Mouse (Mus musculus): ENCODE results near the gene Phtf2. TPM values are rescaled to one million over a fixed set of nuclear protein-coding genes. Genes with fewer than 3 reads are reported as not detected.

Phtf2 gene
- polyA plus RNA-seq, 1 experiment from 2014 or later: 38.9 TPM

DNA sequence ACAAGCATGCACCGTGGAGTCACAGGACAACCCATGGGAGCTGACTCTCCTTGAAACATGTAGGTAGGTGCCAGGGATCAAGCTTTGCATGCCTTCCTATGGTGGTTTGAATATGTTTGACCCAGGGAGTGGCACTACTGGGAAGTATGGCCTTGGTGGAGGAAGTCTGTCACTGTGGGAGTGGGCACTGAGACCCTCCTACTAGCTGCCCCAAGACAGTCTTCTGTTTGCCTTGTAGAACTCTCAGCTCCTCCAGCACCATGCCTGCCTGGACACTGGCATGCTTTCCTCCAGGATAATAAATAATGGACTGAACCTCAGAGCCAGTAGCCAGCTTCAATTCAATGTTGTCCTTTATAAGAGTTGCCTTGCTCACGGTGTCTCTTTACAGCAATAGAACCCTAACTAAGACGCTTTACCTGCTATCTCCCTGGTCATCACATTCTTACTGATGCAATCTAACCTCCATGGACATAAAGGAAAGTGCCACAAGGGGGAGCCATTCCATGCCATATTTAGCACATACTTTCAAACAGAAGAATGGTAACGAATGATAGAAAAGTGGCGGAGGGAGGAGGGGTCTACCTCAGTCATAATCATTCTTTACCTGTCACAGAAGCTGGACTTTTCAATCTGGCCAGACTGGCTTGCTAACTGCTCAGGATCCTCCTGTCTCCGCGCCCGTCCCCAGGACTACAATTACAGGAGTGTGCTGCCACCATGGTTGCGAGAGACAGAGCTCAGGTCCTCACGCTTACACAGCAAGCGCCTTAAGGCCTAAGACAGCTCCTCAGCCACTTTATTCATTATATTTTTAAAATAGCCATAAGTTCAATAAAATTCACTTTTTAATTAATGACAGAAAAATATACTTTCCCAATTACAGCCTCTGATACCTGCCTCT, 31.7 kb upstream of the Phtf2 start:
- H3K9me3 ChIP-seq (replicated peaks; ENCODE audit: control insufficient read depth, low read length): no peaks in the 10 kb centered on the region
- no peak overlapping the region for H3K4me3 ChIP-seq (ENCODE audit: low read depth, low read length)
- H3K4me1 ChIP-seq (ENCODE audit: control insufficient read depth, insufficient read depth, low read length): no peaks in the 10 kb centered on the region
- no peaks in the 10 kb centered on the region for H3K27me3 ChIP-seq (ENCODE audit: control insufficient read depth, insufficient read depth, low read length)
- no peak overlapping the region for H3K9ac ChIP-seq (ENCODE audit: low read depth, low read length)
- no peak overlapping the region for H3K4me2 ChIP-seq
- no peak overlapping the region for H3K27ac ChIP-seq (ENCODE audit: low read depth, low read length)
- 77% methylated on average over 11 of the region's 11 CpGs for WGBS (ENCODE audit: insufficient replicate concordance)
- H3K36me3 ChIP-seq (ENCODE audit: control insufficient read depth, insufficient read depth, low read length): no peaks in the 10 kb centered on the region; the same call in 1 of the 2 replicates
- no peak for ATAC-seq (replicated peaks; ENCODE audit: insufficient number of reproducible peaks, low FRiP score, low TSS enrichment)

DNA sequence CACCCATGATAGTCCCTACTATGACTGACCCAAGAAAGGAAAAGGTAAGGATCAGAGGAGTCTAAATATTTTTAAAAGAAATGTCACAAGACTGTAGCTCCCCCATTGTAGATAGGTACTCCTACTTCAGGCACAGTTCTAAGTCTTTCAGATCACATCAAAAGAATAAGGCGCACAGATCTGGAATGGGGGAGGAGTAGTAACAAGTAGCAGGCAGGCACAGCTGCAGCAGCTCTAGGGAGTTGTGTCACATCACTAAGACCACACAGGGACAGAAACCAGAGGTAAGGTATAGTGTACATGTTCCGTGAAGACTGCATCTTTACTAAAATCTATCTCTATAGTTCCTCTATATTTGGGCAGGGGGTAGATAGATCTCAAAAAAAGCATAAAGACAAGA, 29.8 kb upstream of the Phtf2 start:
- no peak overlapping the region for H3K27ac ChIP-seq (ENCODE audit: low read depth, low read length)
- no peak overlapping the region for H3K4me2 ChIP-seq
- no peaks in the 10 kb centered on the region for H3K27me3 ChIP-seq (ENCODE audit: control insufficient read depth, insufficient read depth, low read length)
- H3K4me3 ChIP-seq (ENCODE audit: low read depth, low read length): no peak overlapping the region
- 83% methylated on average over 2 of the region's 2 CpGs for WGBS (ENCODE audit: insufficient replicate concordance)
- no peak overlapping the region for H3K9ac ChIP-seq (ENCODE audit: low read depth, low read length)
- H3K9me3 ChIP-seq (replicated peaks; ENCODE audit: control insufficient read depth, low read length): no peaks in the 10 kb centered on the region
- no peaks in the 10 kb centered on the region; the same call in 1 of the 2 replicates for H3K36me3 ChIP-seq (ENCODE audit: control insufficient read depth, insufficient read depth, low read length)
- ATAC-seq (replicated peaks; ENCODE audit: insufficient number of reproducible peaks, low FRiP score, low TSS enrichment): no peak
- H3K4me1 ChIP-seq (ENCODE audit: control insufficient read depth, insufficient read depth, low read length): no peaks in the 10 kb centered on the region

DNA sequence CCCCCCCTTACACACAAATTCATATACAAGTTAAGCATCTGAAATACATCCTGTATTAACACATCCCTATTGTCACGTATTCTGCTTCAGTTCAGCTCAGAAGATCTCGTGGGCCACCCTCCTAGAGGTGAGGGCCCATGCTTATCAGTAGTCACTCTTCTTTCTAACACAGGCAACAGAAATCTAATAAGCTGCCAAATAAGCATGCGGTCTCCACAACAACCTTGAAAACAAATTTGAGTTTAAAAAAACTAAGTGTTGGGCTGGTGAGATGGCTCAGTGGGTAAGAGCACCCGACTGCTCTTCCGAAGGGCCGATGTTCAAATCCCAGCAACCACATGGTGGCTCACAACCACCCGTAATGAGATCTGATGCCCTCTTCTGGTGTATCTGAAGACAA, 24.3 kb upstream of the Phtf2 start:
- ATAC-seq (replicated peaks; ENCODE audit: insufficient number of reproducible peaks, low FRiP score, low TSS enrichment): no peak
- H3K4me3 ChIP-seq (ENCODE audit: low read depth, low read length): no peak overlapping the region
- H3K36me3 ChIP-seq (ENCODE audit: control insufficient read depth, insufficient read depth, low read length): peaks cover 6% of the 10 kb centered on the region
- H3K9me3 ChIP-seq (replicated peaks; ENCODE audit: control insufficient read depth, low read length): no peaks in the 10 kb centered on the region
- 87% methylated on average over 7 of the region's 7 CpGs for WGBS (ENCODE audit: insufficient replicate concordance)
- no peaks in the 10 kb centered on the region for H3K27me3 ChIP-seq (ENCODE audit: control insufficient read depth, insufficient read depth, low read length)
- no peak overlapping the region for H3K4me2 ChIP-seq
- no peaks in the 10 kb centered on the region for H3K4me1 ChIP-seq (ENCODE audit: control insufficient read depth, insufficient read depth, low read length)
- H3K27ac ChIP-seq (ENCODE audit: low read depth, low read length): no peak overlapping the region
- H3K9ac ChIP-seq (ENCODE audit: low read depth, low read length): no peak overlapping the region

DNA sequence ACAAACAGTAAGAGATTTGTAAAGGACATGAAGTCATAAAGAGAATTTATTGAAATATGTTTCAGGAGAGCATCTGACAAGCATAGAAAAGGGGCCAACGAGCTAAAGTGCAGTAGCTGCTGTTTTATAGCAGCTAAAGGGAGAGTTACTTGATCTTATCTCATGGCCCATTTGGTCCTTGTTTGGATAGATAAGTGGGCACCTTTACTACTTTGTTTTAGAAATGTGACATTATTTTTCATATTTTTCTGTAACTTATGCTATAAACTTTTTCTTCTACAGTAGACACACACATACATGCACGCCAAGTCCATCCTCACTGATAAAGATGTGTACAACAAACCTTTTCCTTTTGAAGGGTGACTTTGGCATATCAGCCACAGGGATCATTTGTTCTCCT, 23.5 kb upstream of the Phtf2 start:
- H3K36me3 ChIP-seq (ENCODE audit: control insufficient read depth, insufficient read depth, low read length): peaks cover 6% of the 10 kb centered on the region
- H3K4me3 ChIP-seq (ENCODE audit: low read depth, low read length): no peak overlapping the region

DNA sequence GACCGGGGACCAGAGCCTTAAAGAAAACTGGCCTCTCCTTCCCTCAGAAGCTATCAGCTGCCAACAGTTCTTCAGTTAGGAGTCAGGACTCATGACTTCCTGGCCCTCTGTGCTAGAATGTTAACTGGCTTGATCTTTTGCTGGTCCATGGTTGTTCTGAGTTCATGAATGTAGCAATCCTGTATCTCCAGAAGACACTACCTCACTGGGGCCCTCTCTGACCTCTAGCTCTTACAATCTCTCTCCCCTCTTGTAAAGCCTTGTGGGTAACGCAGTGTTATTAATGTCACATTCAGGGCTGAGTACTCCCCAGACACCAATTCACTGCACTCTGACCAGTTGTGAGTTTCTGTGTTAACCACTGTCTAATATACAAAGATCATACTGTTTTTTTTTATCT, 22.7 kb upstream of the Phtf2 start:
- Histone ChIP-seq H3K9ac (ENCODE audit: low read depth, low read length) (no peak overlapping the region), H3K4me1 (ENCODE audit: control insufficient read depth, insufficient read depth, low read length) (no peaks in the 10 kb centered on the region), H3K27ac (ENCODE audit: low read depth, low read length) (no peak overlapping the region), H3K27me3 (ENCODE audit: control insufficient read depth, insufficient read depth, low read length) (no peaks in the 10 kb centered on the region), H3K4me3 (ENCODE audit: low read depth, low read length) (no peak overlapping the region), H3K9me3 (replicated peaks; ENCODE audit: control insufficient read depth, low read length) (no peaks in the 10 kb centered on the region), H3K36me3 (ENCODE audit: control insufficient read depth, insufficient read depth, low read length) (peaks cover 8% of the 10 kb centered on the region), H3K4me2 (no peak overlapping the region)
- WGBS (ENCODE audit: insufficient replicate concordance): 64% methylated on average over 2 of the region's 2 CpGs
- no peak for ATAC-seq (replicated peaks; ENCODE audit: insufficient number of reproducible peaks, low FRiP score, low TSS enrichment)

More for the DNA sequence above, 23.5 kb upstream of the Phtf2 start:
- no peak overlapping the region for H3K9ac ChIP-seq (ENCODE audit: low read depth, low read length)
- no peaks in the 10 kb centered on the region for H3K27me3 ChIP-seq (ENCODE audit: control insufficient read depth, insufficient read depth, low read length)
- no peaks in the 10 kb centered on the region for H3K4me1 ChIP-seq (ENCODE audit: control insufficient read depth, insufficient read depth, low read length)
- no peak overlapping the region for H3K4me2 ChIP-seq
- H3K27ac ChIP-seq (ENCODE audit: low read depth, low read length): no peak overlapping the region
- no peak for ATAC-seq (replicated peaks; ENCODE audit: insufficient number of reproducible peaks, low FRiP score, low TSS enrichment)
- no peaks in the 10 kb centered on the region for H3K9me3 ChIP-seq (replicated peaks; ENCODE audit: control insufficient read depth, low read length)
- 72% methylated on average over 2 of the region's 2 CpGs for WGBS (ENCODE audit: insufficient replicate concordance)

DNA sequence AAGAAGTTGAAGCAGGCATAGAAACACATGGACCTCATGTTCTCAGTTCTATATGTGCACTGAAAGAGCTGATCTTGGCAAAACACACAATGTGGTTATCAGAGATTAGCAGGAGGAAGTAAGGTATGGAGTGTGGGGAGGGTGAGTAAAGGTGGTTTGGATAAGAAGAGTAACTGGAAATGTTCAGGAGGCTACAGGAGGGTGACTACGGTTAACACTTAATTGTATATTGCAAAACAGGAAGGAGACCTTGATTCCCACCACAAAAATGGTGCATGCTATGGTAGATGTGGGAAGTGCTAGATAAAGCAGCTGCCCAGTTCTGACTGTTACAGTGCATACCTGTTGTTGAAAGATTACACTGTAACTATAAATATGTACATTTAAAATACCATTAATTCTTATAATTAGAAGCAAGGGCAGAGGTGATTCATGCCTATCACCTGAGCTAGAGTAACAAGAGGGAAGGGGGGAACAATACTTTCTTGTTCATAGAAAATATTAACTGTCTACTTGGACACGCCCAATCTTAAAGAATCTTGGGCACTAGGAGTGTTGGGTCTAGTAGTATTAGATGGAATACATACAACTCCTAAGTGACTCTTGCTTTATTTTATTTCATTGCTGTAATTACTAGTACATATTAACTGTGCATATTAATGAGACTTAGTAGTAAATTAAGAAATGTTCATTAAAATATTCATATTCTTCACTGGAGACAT, 15.7 kb upstream of the Phtf2 start:
- Histone ChIP-seq H3K9me3 (replicated peaks; ENCODE audit: control insufficient read depth, low read length) (no peaks in the 10 kb centered on the region), H3K27ac (ENCODE audit: low read depth, low read length) (peak overlapping the region; percentile 59), H3K4me1 (ENCODE audit: control insufficient read depth, insufficient read depth, low read length) (peaks cover 3% of the 10 kb centered on the region; the same call in 1 of the 2 replicates), H3K9ac (ENCODE audit: low read depth, low read length) (no peak overlapping the region), H3K36me3 (ENCODE audit: control insufficient read depth, insufficient read depth, low read length) (peaks cover 7% of the 10 kb centered on the region; the same call in 1 of the 2 replicates), H3K27me3 (ENCODE audit: control insufficient read depth, insufficient read depth, low read length) (no peaks in the 10 kb centered on the region), H3K4me2 (no peak overlapping the region), H3K4me3 (ENCODE audit: low read depth, low read length) (no peak overlapping the region)
- WGBS (ENCODE audit: insufficient replicate concordance): 68% methylated on average over 2 of the region's 2 CpGs
- peak; percentile 87 for ATAC-seq (replicated peaks; ENCODE audit: insufficient number of reproducible peaks, low FRiP score, low TSS enrichment)

DNA sequence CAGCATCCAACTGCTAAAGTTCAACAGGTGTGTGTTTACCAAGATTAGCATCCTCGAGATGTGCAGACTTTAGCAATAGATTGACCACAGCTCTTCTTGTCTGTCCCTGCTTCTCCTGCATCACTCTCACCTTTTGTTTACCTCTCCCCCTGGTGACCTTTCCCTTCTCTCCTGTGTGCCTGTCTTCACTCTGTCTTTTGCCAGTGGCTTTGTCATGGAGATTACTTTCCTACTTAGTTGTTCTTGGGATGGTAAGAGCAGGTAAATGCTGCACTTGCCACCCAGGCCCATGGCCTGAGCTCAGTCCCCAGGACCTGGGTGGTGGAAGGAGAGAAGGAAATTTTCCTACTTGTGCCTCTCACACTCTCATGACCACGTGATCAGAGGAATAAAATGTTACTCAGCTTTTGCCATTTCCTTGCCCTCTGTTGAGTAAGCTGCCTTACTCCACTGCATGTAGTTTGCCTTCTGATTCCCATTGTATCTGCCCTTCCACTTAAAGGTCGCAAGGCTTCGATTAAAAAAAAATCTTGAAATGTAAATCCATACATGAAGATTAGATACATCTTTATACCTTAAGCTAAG, 2.2 kb upstream of the Phtf2 start:
- 0 out of 2 replicates have a peak, but pooled peaks cover 2% of the 10 kb centered on the region for H3K36me3 ChIP-seq (ENCODE audit: control insufficient read depth, insufficient read depth, low read length)
- peak overlapping the region; percentile 88; the same call in 1 of the 2 replicates for H3K4me3 ChIP-seq (ENCODE audit: low read depth, low read length)
- WGBS (ENCODE audit: insufficient replicate concordance): 81% methylated on average over 4 of the region's 4 CpGs
- no peak overlapping the region for H3K9ac ChIP-seq (ENCODE audit: low read depth, low read length)
- ATAC-seq (replicated peaks; ENCODE audit: insufficient number of reproducible peaks, low FRiP score, low TSS enrichment): no peak
- peak overlapping the region; percentile 75 for H3K4me2 ChIP-seq
- no peaks in the 10 kb centered on the region for H3K9me3 ChIP-seq (replicated peaks; ENCODE audit: control insufficient read depth, low read length)
- H3K27me3 ChIP-seq (ENCODE audit: control insufficient read depth, insufficient read depth, low read length): no peaks in the 10 kb centered on the region
- peaks cover 12% of the 10 kb centered on the region for H3K4me1 ChIP-seq (ENCODE audit: control insufficient read depth, insufficient read depth, low read length)
- H3K27ac ChIP-seq (ENCODE audit: low read depth, low read length): no peak overlapping the region

All from heart, embryonic 11.5 days (tissue).